Mouse (Mus musculus): ENCODE results near the gene Stim1. TPM values are rescaled to one million over a fixed set of nuclear protein-coding genes. Genes with fewer than 3 reads are reported as not detected.
A peak's percentile ranks its signal among the peaks of the same experiment; 100 is the strongest.
"Not testable (repeated sequence)": the region's sequence is repeated elsewhere in the genome, so short reads cannot be mapped to it uniquely, and the experiment has no call there.

Stim1 gene
- total RNA-seq, 1 experiment from 2014 or later, result 41.0 TPM

DNA sequence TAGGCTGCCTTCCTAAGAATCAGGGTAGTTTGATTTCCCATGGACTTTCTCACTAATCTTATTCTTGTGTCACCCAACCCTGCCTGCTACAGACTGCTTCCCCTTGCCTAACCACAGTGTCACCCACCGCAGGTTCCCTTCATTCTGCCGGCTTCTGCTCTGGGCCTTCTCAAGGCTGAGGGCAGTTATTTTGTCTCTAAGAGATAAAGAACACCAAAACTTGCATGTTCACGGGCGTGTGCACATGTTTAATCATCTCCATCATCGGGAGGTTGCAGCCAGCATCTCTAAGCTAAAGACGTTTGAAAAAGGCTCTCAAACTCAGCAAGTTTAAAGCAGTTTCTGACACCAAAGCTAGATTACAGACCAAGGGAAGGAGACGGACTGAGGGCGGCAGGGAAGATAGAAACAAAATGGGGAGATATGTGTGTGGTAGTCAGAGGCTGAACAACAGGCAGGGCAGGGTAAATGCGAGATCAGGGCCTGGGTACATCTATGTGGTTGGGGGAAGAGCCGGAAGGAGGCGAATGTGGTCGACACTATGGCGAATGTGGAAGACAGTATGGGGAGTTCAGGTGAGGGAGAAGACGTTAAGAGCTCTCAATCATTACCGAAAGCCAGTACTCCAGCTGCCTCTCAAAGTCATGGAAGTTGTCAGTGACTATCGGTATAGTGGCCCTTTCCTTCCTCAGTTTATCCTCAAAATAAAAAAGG lies 18.8 kb upstream of the Stim1 start:
- peak; percentile 38 for ATAC-seq (replicated peaks; ENCODE audit: low read depth, poor library complexity, severe bottlenecking)

DNA sequence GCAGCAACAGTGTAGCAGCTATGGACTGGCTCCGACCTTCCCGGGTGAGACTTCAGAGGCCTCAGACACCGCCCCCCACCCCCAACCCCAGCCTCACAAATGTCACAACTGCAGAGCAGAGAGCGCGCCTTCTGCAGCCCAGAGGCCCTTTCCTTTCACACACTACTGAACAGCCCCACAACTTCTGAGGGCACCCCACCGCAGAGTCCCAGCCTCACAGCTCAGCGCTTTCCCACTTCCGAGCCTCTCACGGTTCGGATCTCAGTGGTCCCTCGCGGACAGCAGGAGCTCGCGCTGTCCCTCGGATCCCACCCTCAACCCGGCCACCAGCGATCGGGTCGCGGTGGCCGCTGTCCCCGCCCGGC lies 18.1 kb upstream of the Stim1 start:
- no peak for ATAC-seq (replicated peaks; ENCODE audit: low read depth, poor library complexity, severe bottlenecking)

DNA sequence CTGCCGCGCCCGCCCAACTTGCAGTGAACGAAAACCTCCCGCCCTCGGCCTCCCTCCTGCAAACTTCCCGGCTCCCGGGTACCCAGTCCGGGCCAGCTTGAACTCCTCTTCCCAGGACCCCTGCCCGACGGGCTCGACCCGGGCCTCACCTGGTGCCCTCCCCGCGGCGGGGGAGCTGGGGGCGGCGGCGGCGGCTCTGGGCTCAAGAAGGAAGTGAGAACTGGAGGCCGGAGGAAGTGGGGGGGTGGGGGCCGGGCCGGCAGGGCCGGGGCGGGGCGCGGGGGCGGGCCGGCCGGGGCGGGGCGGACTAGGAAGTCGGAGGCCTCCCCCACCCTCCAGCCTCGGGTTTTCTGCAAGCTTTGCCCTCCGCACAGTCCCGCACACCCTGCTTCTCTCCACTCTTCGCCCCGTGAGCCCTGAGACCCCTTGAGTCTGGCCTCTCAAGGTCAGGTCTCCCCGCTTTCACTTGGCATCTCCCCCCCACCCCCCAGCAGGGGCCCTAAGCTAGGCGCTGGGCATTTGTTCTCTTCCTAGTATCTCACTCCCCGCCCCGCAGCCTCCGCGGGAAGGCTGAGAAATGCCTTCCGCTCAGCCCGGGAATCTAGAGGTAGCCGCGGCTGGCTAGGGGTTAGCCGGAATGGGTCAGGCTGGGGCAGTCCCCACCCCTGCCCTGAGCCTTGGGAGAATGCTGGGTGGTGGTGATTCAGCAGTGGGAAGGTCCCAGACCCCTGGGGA lies 17.5 kb upstream of the Stim1 start:
- ATAC-seq (replicated peaks; ENCODE audit: low read depth, poor library complexity, severe bottlenecking), result peak; percentile 33

DNA sequence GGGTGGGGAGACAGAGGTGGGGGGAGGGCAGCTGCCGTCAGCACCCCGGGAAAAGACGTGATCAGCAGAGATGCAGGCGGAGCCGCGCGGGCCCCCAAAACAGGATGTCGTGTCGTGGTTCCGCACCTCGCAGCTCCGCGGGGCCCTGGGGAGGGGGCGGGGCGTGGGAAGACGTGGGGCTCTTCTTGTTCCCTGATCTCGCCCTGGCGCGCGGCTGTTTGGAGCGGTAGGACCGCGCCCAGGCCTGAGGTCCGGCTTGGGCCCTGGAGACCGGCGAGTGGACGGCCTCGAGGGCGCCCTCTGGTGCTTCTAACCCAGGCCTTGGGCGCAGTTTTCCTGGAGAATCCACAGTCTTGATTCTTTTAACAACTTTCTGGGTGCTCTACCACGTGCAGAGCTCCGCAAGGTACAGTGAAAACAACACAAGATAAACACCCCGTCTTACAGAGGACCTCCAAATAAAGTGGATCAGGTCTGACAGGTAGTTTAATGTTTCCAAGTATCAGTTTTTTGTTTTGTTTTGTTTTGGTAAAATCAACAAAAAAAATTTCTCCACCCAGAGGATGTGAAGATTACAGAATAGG lies 16.9 kb upstream of the Stim1 start:
- ATAC-seq (replicated peaks; ENCODE audit: low read depth, poor library complexity, severe bottlenecking), result peak; percentile 48

DNA sequence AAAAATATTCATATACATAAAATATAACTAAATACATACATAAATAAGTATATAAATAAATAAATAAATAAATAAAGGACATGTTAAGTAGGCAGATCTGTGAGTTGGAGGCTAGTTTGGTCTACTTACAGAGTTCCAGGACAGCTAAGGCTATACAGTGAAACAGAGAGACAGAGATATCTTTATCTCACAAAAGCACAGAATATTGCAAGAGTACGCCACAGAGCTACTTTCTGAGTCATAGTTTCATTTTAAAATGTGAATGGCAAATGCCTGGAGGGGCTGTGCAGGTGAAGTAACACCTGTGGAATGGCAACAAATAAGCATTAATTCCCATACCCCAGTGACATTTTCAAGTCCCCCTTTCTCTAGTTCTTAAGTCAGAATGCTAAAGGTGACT lies 14.0 kb upstream of the Stim1 start:
- ATAC-seq (replicated peaks; ENCODE audit: low read depth, poor library complexity, severe bottlenecking), result no peak

DNA sequence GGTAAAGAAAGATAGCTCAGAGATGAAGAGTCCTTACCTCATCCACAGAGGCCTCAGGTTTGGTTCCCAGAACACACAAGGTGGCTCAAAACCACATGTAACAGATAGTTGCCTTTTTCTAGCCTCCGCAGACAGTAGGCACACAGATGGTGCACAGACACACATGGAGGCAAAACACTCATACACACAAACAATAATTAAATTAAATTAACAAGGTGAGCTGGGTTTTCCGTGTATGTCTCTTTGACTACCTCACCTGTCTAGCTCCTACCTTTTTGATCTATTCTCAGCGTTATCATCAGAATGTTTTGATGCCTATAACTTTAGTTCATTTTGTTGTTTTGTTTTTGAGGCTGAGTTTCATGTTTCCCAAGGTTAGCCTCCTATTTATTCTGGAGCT lies 11.7 kb upstream of the Stim1 start, which contains the start of gene Rhog:
Gene Rhog (minus strand): TSS at position 101 of the 400 bp plus-strand sequence.
- ATAC-seq (replicated peaks; ENCODE audit: low read depth, poor library complexity, severe bottlenecking), result no peak

DNA sequence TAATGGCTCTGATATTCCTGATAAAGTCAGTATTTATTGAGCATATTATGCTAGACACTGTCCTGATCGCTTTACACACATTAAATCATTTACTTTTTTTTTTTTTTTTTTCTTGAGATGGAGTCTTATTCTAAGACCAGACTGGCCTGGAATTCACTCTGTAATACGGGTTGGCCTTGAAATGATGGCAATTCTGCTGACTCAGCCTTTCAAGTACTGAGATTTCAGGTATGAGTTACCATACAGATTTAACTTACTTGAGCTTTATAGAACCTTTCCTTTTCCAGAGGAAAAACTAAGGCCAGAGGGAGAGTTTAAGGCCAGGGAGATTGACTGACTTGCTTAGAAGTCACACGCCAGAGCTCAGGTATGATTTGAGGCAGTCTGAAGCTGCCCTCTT lies 11.0 kb upstream of the Stim1 start:
- ATAC-seq (replicated peaks; ENCODE audit: low read depth, poor library complexity, severe bottlenecking), result no peak

DNA sequence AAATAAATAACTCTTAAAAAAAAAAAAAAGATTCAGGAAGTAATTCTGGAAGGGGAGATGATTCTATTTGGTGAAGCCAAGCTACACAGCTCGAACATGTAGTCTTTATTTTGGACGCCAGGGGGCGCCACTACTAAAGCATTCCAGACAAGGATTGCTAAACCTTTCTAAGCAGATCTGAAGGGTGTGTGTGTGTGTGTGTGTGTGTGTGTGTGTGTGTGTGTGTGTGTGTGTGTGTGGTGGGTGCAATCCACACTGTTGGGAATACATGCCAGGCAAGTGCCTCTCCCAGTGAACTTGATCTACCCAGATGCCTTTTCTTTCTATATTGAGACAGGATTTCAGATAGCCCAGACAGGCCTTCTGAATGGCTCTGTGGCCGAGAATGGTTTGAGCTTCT lies 9.4 kb upstream of the Stim1 start:
- ATAC-seq (replicated peaks; ENCODE audit: low read depth, poor library complexity, severe bottlenecking), result peak; percentile 78

DNA sequence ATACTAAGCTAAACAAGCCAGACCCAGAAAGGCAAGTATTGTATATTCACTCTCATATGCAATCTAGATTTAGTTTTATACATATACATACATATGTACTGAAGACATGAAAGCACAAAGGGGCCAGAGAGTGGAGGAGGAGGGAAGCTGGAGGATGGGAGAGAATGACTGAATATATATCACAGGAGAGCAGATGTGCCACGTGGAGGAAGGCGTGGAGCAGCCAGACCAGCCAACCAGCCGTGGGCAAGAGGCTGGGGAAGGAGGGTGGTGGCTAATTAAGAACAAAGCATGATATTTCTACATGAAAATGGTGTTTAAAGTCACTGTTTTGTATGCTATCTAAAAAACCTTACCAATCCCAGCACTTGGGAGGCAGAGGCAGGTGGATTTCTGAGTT lies 8.9 kb upstream of the Stim1 start:
- ATAC-seq (replicated peaks; ENCODE audit: low read depth, poor library complexity, severe bottlenecking), result no peak

DNA sequence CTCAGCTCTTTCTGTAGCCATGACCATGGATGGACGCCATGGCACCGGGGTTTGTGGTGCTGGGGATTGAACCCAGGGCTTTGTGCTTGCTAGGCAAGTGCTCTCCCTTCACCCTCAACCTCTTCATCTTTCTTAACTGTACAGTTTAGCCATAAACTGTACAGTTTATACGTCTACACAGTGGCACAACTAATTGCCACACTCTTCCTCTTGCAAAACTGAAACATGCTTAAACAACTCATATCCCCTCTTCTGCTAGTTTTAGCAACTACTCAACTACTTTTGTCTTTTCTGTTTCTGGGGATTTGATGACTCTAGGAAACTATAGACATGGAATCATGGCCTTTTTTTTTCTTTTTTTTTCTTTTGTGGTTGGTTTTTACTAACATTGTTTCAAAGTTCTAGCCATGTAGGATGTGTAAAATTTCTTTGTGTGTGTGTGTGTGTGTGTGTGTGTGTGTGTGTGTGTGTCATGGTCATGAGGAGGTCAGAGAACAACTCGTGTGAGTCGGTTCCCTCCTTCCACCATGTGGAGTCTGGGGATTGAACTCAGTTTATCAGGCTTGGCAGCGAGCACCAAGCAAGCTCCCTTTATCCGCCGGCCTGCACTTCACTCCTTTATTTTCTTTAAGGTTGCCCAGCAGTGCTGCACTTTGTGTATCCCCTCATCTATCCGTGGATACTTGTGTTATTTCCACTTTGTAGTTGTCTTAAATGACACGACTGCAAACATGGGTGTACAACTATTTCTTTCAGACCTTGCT lies 7.7 kb upstream of the Stim1 start:
- no peak for ATAC-seq (replicated peaks; ENCODE audit: low read depth, poor library complexity, severe bottlenecking)

DNA sequence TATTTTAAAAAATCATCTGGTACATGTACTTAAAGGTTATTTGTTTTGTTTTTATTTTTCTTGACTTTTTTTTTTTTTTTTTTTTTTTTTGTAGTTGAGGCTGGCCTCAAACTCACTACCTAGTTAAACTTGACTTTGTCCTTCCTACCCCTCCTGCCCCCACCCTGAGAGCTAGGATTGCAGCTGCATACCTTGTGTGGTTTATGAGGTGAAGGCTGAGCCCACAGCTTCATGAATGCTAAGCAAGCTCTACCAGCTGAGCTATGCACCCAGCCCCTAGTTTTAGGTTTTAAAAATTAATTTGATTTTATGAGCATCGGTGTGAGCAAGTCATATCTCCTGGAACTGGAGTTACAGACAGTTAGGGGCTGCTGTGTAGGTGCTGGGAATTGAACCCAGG lies 7.1 kb upstream of the Stim1 start:
- ATAC-seq (replicated peaks; ENCODE audit: low read depth, poor library complexity, severe bottlenecking), result no peak

DNA sequence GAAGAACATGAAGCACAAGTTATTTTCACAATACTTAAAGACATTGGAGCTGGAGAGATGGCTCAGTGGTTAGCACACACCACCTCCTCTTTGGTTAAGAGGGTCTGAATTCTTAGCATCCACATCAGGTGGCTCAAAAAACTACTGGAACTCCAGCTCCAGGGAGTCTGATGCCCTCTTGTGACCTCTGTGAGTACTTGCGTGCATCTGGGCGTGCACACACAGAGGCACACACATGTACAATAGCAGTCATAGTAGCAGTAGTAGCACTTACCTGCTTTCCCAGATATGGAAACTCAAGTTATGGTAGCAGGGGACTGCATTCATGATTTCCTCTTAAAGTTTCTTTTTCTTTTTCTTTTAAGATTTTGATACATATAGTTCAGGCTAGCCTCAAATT lies 4.6 kb upstream of the Stim1 start:
- no peak for ATAC-seq (replicated peaks; ENCODE audit: low read depth, poor library complexity, severe bottlenecking)

DNA sequence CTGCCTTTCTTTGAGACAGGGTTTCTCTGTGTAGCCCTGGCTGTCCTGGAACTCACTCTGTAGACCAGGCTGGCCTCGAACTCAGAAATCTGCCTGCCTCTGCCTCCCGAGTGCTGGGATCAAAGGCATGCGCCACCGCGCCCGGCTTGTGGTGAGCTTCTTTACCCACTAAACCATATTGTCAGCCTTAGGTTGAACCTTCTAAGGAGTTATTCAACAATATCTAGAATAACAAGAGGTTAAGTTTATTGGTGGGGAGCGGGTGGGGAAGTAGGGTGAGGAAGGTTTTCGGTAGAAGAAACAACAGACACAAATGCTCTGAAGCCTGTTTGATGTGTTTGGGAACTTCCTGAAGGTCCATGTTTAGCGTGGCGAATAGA lies 1.6 kb upstream of the Stim1 start:
- not testable (repeated sequence) for ATAC-seq (replicated peaks; ENCODE audit: low read depth, poor library complexity, severe bottlenecking)

DNA sequence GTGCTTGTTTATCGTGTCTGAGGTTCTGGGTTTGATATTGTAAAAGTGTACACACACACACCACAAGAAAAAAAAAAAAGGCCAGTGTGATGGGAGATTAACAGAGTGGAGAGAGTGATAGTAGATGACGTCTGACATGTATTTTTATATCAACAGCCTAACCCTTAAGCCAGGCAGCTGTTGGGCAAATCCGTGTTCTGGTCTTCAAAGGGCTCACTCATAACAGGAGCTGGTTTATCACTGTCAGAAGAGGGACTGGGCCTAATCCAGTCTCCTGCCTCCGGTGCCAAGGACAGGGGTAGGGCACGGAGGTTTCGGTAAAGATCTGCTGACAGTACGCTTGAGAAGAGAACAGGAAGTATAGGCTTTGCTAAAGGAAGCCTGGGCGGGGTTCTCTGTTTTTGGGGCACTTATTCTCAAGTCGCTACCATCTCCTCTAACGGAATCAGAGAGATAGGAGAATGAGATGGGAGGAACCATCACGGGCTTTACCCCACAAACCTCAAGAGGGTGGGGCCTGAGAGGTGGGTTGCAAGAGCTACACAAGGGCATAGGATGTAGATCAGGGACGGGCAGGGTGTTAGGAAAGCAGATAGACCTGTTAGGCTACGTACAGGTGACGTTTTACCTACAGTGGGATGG lies 1.1 kb upstream of the Stim1 start:
- ATAC-seq (replicated peaks; ENCODE audit: low read depth, poor library complexity, severe bottlenecking), result peak; percentile 64

DNA sequence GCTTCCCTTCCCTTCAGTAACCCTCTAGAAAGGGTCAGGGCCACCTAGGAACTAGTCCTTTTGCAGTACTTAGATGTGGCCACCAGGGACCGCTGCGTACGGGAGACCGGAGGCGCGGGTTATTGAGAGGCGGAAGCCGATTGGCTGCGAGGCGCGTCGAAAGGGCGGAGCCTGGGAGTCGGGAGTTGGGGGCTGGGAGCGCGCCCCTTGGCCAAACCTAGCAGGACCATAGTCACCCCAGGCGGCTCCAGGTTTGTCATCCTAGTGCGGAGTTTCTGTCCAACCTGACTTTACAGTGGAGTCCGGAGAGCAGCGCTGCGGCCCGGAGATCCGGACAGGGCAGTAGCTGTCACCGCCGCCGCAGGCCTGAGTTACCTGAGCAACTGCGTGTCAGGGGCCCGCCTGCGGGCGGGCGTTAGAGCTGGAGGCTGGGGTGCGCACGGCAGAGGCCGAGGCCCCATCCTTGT lies 460 bp upstream of the Stim1 start:
- peak; percentile 78 for ATAC-seq (replicated peaks; ENCODE audit: low read depth, poor library complexity, severe bottlenecking)

DNA sequence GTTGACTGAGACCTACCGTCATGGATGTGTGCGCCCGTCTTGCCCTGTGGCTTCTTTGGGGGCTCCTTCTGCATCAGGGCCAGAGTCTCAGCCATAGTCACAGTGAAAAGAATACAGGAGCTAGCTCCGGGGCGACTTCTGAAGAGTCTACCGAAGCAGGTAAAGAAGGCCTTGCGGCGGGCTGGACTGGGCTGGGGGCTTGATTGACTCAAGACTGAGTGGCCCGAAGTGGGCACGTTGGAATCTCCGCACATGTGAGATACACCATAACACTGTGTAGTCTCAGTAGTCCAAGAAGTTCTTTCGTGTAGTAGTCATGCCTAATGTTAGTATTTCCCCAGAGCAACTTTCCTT lies 766 bp downstream of the Stim1 start:
- no peak for ATAC-seq (replicated peaks; ENCODE audit: low read depth, poor library complexity, severe bottlenecking)

DNA sequence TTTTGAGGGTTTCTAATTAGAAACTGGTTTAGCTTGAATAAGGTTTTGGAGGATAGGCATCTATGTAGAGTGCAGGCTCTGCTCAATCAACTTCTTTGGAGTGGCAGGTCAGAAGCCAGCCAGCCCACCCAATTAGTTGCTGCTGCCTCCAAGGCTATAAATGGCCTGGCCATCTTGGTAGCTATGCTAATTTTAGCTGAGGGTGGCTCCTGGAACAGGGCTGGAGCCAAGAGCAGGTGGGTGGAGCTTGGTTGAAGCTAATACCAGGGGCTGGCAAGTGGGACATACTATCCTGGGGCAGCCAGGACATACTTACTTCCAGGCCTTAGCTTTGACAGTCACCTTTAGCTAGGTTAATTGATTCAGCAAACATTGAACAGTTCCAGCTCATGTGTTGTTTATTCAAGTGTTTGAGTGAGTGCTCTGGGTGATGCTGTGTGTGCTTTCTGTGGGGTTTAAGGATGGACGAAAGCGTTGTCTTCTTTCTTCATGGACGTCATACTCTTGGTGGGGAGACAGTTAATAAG lies 4.9 kb downstream of the Stim1 start:
- no peak for ATAC-seq (replicated peaks; ENCODE audit: low read depth, poor library complexity, severe bottlenecking)

DNA sequence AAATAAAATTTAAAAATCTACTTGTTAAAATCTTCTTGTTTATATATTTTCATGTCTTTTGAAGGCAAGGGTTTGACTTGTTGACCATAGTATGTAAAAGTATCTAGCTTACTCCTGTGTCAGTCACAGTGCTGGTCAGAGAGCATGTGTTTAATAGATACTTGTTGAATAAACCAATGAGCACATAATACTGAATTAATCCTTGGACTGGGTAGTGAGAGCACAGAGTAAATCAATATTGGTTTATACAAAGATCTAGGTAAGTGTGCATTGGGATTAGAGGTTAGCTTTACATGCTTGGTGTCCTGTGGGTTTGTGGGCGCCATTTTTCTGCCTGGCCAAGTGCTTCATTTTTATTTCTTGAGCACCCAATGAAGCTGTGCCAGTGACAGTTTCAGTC lies 13.8 kb downstream of the Stim1 start:
- no peak for ATAC-seq (replicated peaks; ENCODE audit: low read depth, poor library complexity, severe bottlenecking)

DNA sequence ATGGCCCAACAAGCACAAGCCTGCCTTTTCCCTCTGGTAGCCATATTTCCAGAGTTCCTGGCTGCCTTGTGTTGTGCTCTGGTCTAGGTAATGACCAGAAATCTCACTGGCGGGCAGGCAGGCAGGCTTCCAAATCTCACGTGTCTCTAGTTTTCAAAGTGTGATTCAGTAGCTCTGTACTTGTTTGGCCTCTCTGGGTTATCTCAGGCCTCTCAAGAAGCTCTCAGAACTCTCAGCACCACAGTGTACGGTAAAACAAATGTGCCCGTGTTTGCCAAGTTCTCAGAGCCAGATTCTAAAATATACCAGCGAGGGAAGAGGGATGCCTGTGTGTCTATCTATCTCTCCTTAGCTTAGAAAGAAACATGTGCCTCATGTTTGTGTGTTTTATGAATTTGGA lies 14.7 kb downstream of the Stim1 start:
- no peak for ATAC-seq (replicated peaks; ENCODE audit: low read depth, poor library complexity, severe bottlenecking)

DNA sequence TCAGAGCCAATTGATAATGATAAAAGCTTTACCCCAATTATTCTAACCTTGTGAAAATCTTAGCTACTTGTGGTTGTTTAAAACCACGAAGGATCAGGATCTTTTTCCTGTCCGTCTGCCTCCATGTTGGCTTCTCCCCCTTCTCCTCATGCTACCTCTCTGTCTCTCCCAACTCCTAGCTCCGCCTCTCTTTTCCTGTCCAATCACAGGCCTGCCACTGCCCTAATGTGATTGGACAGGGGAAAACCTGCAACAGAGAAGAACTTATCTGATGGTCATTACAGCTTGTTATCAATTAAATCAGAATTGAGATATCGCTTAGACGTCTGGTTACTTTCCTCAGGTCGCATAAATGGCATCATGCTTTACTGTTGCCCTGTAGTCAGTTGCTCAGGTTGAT lies 21.9 kb downstream of the Stim1 start:
- ATAC-seq (replicated peaks; ENCODE audit: low read depth, poor library complexity, severe bottlenecking), result no peak

All from common myeloid progenitor, adult 5-6 weeks (primary cell).